Mouse (Mus musculus) lung, adult 2 months (tissue): ENCODE data around the gene Zbed6.

Experiments used
- CTCF ChIP-seq: fragments of 200-500 bp; IDR thresholded peaks from 2 replicates; pipeline ENCODE4 v1.5.1; 2011; ENCODE audit warnings: mild to moderate bottlenecking, low read length, control low read depth; ENCODE audit not compliant: insufficient read depth
- POLR2A ChIP-seq: fragments of 200-500 bp; IDR thresholded peaks from 2 replicates; pipeline ENCODE4 v1.6.1; 2011; ENCODE audit warnings: low read depth, mild to moderate bottlenecking, control low read depth, low read length, borderline replicate concordance; ENCODE audit errors: extremely low read depth

DNA sequence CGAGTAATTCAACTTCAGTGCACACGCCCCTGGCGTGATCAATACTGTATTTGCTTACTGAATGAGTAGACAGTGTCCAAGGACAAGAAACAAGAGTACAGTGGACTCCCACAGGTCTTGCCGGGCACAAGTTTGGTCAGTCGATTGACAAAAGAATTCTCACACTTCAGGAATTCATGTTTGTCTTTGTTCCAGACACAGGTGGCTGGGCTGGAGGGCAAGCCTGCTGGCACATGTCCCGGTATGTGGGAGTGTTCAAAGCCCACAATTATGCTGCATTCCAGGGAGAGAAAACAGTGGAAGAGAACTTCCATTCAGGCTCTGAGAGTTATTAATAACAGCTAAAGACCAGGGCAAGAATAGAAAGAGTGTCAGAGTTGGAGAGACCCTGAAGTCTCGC is 35.2 kb upstream of the Zbed6 start:
- TF ChIP-seq CTCF (no peak), POLR2A (no peak)
